Mouse (Mus musculus) megakaryocyte-erythroid progenitor cell, adult 5-6 weeks (primary cell): Measurements from ENCODE around the gene Carns1. TPM values are rescaled to one million over a fixed set of nuclear protein-coding genes. Genes with fewer than 3 reads are reported as not detected.

Source experiments
- ATAC-seq: replicated peaks from 2 replicates; pipeline ENCODE4 v1.8.0; 2016; ENCODE audit warnings: mild to moderate bottlenecking, inconsistent platforms; ENCODE audit not compliant: severe bottlenecking, poor library complexity, low FRiP score, low TSS enrichment
- total RNA-seq, 2 experiments: library from RNA; stranded (forward) in 1 of 2; stranded (reverse) in 1 of 2; fragments of 200-1000, 215-1000 nt in 1 of 2; fragments of >200 nt in 1 of 2; fragmentation: Nextera tagmentation in 1 of 2; gene quantifications; 2 replicates each; pipeline ENCODE4 v1.2.3; 2014 to 2017

Gene Carns1
- total RNA-seq, 2 experiments from 2014 or later = 0.19 to 8.1 TPM

DNA sequence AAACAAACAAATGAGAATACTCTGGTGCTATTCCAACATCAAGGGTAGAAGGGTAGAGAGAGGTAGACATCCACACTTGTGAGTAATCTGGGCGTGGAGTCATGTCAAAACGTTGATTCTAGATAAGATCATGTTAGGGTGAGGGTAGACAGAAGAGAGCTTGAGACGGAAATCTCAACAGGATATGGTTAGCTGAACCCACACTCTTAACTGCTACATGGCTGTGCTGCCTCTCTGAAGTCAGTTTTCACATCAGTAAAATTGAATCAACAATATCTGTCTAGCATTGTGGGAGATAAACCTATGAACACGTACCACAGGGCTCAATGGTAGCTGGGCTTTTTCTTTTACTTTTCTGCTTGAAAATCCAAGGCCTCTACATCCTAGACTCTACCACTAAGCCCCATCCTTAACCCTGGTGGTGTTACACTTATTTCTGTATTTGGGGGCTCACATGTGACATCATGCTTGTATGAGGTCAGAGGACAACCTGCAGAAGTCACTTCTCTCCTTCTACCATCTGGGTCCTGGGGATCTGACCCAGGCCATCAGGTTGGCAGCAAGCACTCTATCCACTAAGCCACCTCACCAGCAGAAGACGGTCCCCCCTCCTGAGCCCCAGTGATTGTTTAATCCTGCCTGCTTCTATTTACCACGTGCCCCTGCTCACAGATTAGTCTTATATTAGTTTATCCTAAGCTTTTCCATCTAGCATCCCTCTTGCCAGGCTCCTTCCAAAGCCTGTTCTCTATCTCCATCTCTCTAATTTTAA lies 55.4 kb downstream of the Carns1 start:
- ATAC-seq = no peak

DNA sequence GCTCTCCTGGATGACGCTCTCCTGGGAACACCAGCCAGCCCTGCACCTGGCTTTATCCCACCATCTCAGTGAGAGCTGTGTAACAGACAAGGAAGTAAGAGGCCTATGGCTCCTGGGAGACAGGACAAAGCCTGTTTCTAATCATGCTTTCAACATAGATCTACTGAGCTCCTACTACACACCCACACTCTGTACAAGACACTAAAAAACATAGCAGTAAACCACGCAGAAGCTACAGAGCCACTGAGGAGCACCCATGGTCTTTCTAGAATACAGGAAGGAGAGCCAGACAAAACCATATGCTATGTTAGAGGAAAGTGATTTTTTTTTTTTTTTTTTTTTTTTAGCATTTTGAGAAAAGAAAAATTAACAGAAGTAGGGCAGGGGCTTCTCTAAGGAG lies 56.9 kb downstream of the Carns1 start:
- no peak for ATAC-seq

DNA sequence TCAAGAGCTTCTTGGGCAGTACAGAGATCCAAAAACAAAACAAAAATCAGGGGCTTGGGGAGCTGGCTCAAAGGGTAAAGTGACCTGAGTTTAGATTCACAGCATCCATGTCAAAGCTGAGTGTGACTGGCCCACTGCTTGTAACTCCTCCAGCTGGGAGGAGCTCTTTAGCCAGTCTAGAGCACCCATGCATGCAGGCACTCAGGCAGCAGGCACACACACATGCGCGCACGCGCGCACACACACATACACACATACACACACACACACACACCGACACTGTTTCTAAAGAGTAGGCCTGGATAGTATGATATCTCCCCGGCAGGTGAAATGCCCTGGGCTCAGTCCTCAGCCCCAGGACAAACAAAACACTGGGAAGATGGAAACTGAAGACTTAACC lies 58.3 kb downstream of the Carns1 start:
- ATAC-seq = no peak

DNA sequence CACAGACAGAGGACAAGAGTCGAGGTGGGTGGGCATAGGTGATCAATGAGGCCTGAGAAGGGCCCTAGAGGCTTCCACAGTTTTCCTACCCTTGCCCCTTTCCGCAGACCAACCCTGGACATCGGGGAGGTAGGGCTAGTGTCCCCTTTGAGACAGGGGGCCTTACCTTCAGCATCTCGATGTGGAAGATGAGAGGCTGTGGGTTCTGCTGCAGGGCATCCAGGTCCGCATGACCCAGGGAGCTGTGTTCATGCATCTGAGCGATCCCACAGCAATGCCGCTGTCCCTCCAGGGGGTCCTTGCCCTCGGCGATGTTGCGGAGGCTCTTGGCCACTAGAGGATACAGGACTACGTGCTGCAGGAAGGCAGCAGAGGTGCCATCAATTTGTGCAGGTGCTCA lies 59.5 kb downstream of the Carns1 start:
- no peak for ATAC-seq

DNA sequence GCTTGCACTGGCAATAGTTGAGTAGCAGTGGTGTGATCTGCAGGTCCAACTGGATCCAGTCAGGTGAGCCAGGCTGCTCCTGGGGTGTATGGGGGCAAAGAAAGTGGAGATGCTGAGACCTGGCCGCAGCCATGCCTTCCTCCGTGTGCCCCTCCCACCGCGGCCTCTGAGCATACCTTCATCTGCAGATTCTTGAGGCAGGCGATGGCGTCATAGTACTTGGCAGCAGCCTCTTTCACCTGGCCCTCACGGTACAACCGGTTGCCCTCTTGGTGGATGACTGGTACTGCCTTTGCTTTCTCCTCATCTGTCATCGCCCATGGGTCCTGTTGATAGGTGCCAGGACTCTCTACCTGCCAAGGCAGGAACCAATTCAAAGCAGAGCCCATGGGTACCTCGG lies 60.1 kb downstream of the Carns1 start:
- no peak for ATAC-seq

DNA sequence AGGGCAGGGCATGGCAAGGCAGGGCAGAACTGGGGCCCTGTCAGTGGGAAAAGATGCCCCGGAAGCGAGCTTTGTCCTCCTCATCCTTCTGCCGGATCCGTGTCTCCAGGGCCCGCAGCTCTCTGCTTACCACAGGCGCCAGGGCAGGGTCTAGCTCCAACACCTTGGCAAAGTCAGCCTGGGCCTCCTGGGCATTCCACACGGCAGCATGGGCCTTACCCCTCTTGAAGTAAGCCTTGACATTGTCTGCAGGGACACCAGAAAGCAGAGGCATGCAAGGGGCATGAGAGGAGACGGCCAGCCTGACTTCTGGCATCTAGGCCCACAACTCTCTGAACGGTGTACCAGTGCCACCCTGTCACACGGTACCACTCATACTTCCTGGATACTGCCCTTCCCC lies 60.7 kb downstream of the Carns1 start:
- ATAC-seq = no peak

Other genes starting within 250 kb of the Carns1 start
Only the 30 nearest of the 32 such genes appear.
- not detected in 2 replicates for gene Aldh3b3, start 216.8 kb downstream of the Carns1 start, total RNA-seq (2014; fragmentation: Nextera tagmentation)
- gene Aldh3b3, start 216.8 kb downstream of the Carns1 start, total RNA-seq (2017) = not detected in 2 replicates
- 0.50 TPM in 1 of 2 replicates, not detected in the other for gene Aldh3b2, start 203.2 kb downstream of the Carns1 start, total RNA-seq (2014; fragmentation: Nextera tagmentation)
- gene Aldh3b2, start 203.2 kb downstream of the Carns1 start, total RNA-seq (2017) = 0.99 TPM in 1 of 2 replicates, not detected in the other
- gene Acy3, start 188.9 kb downstream of the Carns1 start, total RNA-seq (2014; fragmentation: Nextera tagmentation) = 5.6 and 8.0 TPM in 2 replicates
- gene Acy3, start 188.9 kb downstream of the Carns1 start, total RNA-seq (2017) = 2.3 and 2.5 TPM in 2 replicates
- gene Tbx10, start 182.7 kb downstream of the Carns1 start, total RNA-seq (2014; fragmentation: Nextera tagmentation) = not detected in 2 replicates
- not detected in 2 replicates for gene Tbx10, start 182.7 kb downstream of the Carns1 start, total RNA-seq (2017)
- 21.5 and 29.8 TPM in 2 replicates for gene Nudt8, start 174.9 kb downstream of the Carns1 start, total RNA-seq (2014; fragmentation: Nextera tagmentation)
- 19.5 and 21.1 TPM in 2 replicates for gene Nudt8, start 174.9 kb downstream of the Carns1 start, total RNA-seq (2017)
- 1.9 and 5.4 TPM in 2 replicates for gene Gm49405, start 174.9 kb downstream of the Carns1 start, total RNA-seq (2014; fragmentation: Nextera tagmentation)
- 1.5 and 2.0 TPM in 2 replicates for gene Gm49405, start 174.9 kb downstream of the Carns1 start, total RNA-seq (2017)
- gene Doc2g, start 172.2 kb downstream of the Carns1 start, total RNA-seq (2014; fragmentation: Nextera tagmentation) = 2.1 and 7.4 TPM in 2 replicates
- 3.8 and 4.0 TPM in 2 replicates for gene Doc2g, start 172.2 kb downstream of the Carns1 start, total RNA-seq (2017)
- gene Ndufv1, start 162.7 kb downstream of the Carns1 start, total RNA-seq (2014; fragmentation: Nextera tagmentation) = 210 and 232 TPM in 2 replicates
- 285 and 306 TPM in 2 replicates for gene Ndufv1, start 162.7 kb downstream of the Carns1 start, total RNA-seq (2017)
- gene Gstp1, start 137.5 kb downstream of the Carns1 start, total RNA-seq (2014; fragmentation: Nextera tagmentation) = 623 and 805 TPM in 2 replicates
- gene Gstp1, start 137.5 kb downstream of the Carns1 start, total RNA-seq (2017) = 123 and 220 TPM in 2 replicates
- not detected in 2 replicates for gene Gstp2, start 129.5 kb downstream of the Carns1 start, total RNA-seq (2014; fragmentation: Nextera tagmentation)
- gene Gstp2, start 129.5 kb downstream of the Carns1 start, total RNA-seq (2017) = not detected in 2 replicates
- gene Gstp3, start 115.9 kb downstream of the Carns1 start, total RNA-seq (2014; fragmentation: Nextera tagmentation) = 28.5 and 40.7 TPM in 2 replicates
- 16.4 and 37.6 TPM in 2 replicates for gene Gstp3, start 115.9 kb downstream of the Carns1 start, total RNA-seq (2017)
- not detected in 2 replicates for gene Cabp2, start 93.9 kb downstream of the Carns1 start, total RNA-seq (2014; fragmentation: Nextera tagmentation)
- gene Cabp2, start 93.9 kb downstream of the Carns1 start, total RNA-seq (2017) = not detected in 2 replicates
- 65.1 and 75.8 TPM in 2 replicates for gene Cdk2ap2, start 78.3 kb downstream of the Carns1 start, total RNA-seq (2014; fragmentation: Nextera tagmentation)
- gene Cdk2ap2, start 78.3 kb downstream of the Carns1 start, total RNA-seq (2017) = 6.7 and 16.1 TPM in 2 replicates
- 42.3 and 44.1 TPM in 2 replicates for gene Pitpnm1, start 75.5 kb downstream of the Carns1 start, total RNA-seq (2014; fragmentation: Nextera tagmentation)
- gene Pitpnm1, start 75.5 kb downstream of the Carns1 start, total RNA-seq (2017) = 7.4 and 7.7 TPM in 2 replicates
- gene Aip, start 49.6 kb downstream of the Carns1 start, total RNA-seq (2014; fragmentation: Nextera tagmentation) = 25.9 and 31.2 TPM in 2 replicates
- gene Aip, start 49.6 kb downstream of the Carns1 start, total RNA-seq (2017) = 16.9 and 23.2 TPM in 2 replicates
- not detected in 2 replicates for gene Gpr152, start 35.7 kb downstream of the Carns1 start, total RNA-seq (2014; fragmentation: Nextera tagmentation)
- gene Gpr152, start 35.7 kb downstream of the Carns1 start, total RNA-seq (2017) = not detected in 2 replicates
- 0.39 and 1.5 TPM in 2 replicates for gene Cabp4, start 31.4 kb downstream of the Carns1 start, total RNA-seq (2014; fragmentation: Nextera tagmentation)
- gene Cabp4, start 31.4 kb downstream of the Carns1 start, total RNA-seq (2017) = not detected in 2 replicates
- 103 and 123 TPM in 2 replicates for gene Coro1b, start 26.9 kb downstream of the Carns1 start, total RNA-seq (2014; fragmentation: Nextera tagmentation)
- gene Coro1b, start 26.9 kb downstream of the Carns1 start, total RNA-seq (2017) = 42.8 and 97.1 TPM in 2 replicates
- 53.0 and 63.6 TPM in 2 replicates for gene Ptprcap, start 21.9 kb downstream of the Carns1 start, total RNA-seq (2014; fragmentation: Nextera tagmentation)
- gene Ptprcap, start 21.9 kb downstream of the Carns1 start, total RNA-seq (2017) = 104 and 112 TPM in 2 replicates
- 60.4 and 60.9 TPM in 2 replicates for gene Rps6kb2, start 12.1 kb downstream of the Carns1 start, total RNA-seq (2014; fragmentation: Nextera tagmentation)
- 14.7 and 39.7 TPM in 2 replicates for gene Rps6kb2, start 12.1 kb downstream of the Carns1 start, total RNA-seq (2017)
- 17.1 and 30.7 TPM in 2 replicates for gene Tbc1d10c, start 15.8 kb upstream of the Carns1 start, total RNA-seq (2014; fragmentation: Nextera tagmentation)
- gene Tbc1d10c, start 15.8 kb upstream of the Carns1 start, total RNA-seq (2017) = 7.1 and 9.3 TPM in 2 replicates
- 392 and 411 TPM in 2 replicates for gene Ppp1ca, start 16.6 kb upstream of the Carns1 start, total RNA-seq (2014; fragmentation: Nextera tagmentation)
- gene Ppp1ca, start 16.6 kb upstream of the Carns1 start, total RNA-seq (2017) = 411 and 530 TPM in 2 replicates
- 35.5 and 47.7 TPM in 2 replicates for gene Rad9a, start 26.2 kb upstream of the Carns1 start, total RNA-seq (2014; fragmentation: Nextera tagmentation)
- gene Rad9a, start 26.2 kb upstream of the Carns1 start, total RNA-seq (2017) = 17.5 and 29.6 TPM in 2 replicates
- 4.6 and 6.9 TPM in 2 replicates for gene Clcf1, start 38.8 kb upstream of the Carns1 start, total RNA-seq (2014; fragmentation: Nextera tagmentation)
- gene Clcf1, start 38.8 kb upstream of the Carns1 start, total RNA-seq (2017) = 0.99 TPM in 1 of 2 replicates, not detected in the other
- gene AC109138.7, start 38.9 kb upstream of the Carns1 start, total RNA-seq (2014; fragmentation: Nextera tagmentation) = 2.1 TPM in 1 of 2 replicates, not detected in the other
- not detected in 2 replicates for gene AC109138.7, start 38.9 kb upstream of the Carns1 start, total RNA-seq (2017)
- 20.0 and 22.3 TPM in 2 replicates for gene Pold4, start 56.4 kb upstream of the Carns1 start, total RNA-seq (2014; fragmentation: Nextera tagmentation)
- gene Pold4, start 56.4 kb upstream of the Carns1 start, total RNA-seq (2017) = 27.2 and 28.2 TPM in 2 replicates
- 5.9 and 27.6 TPM in 2 replicates for gene Ssh3, start 93.7 kb upstream of the Carns1 start, total RNA-seq (2014; fragmentation: Nextera tagmentation)
- 7.0 and 8.6 TPM in 2 replicates for gene Ssh3, start 93.7 kb upstream of the Carns1 start, total RNA-seq (2017)
- gene Ankrd13d, start 107.7 kb upstream of the Carns1 start, total RNA-seq (2014; fragmentation: Nextera tagmentation) = 1.0 and 2.2 TPM in 2 replicates
- 0.61 TPM in 1 of 2 replicates, not detected in the other for gene Ankrd13d, start 107.7 kb upstream of the Carns1 start, total RNA-seq (2017)
- 103 and 118 TPM in 2 replicates for gene Grk2, start 130.7 kb upstream of the Carns1 start, total RNA-seq (2014; fragmentation: Nextera tagmentation)
- 81.8 and 93.1 TPM in 2 replicates for gene Grk2, start 130.7 kb upstream of the Carns1 start, total RNA-seq (2017)
- gene Kdm2a, start 222.8 kb upstream of the Carns1 start, total RNA-seq (2014; fragmentation: Nextera tagmentation) = 74.8 and 89.7 TPM in 2 replicates
- 49.0 and 79.7 TPM in 2 replicates for gene Kdm2a, start 222.8 kb upstream of the Carns1 start, total RNA-seq (2017)